Mouse (Mus musculus) E14TG2a.4 (cell line): ENCODE measurements around the gene Dnah7b.
"Not testable (repeated sequence)": the region's sequence is repeated elsewhere in the genome, so short reads cannot be mapped to it uniquely, and the experiment has no call there.

Source experiments
- H3K27me3 ChIP-seq: 2 replicates; pipeline ENCODE4 v1.6.1; 2014; ENCODE audit warnings: low read length, control low read depth; ENCODE audit not compliant: insufficient read depth
- H3K36me3 ChIP-seq: 2 replicates; pipeline ENCODE4 v1.6.1; 2014; ENCODE audit warnings: low read length, control low read depth; ENCODE audit not compliant: insufficient read depth
- H3K4me1 ChIP-seq: replicated peaks from 2 replicates; pipeline ENCODE4 v1.6.1; 2014; ENCODE audit warnings: low read depth, low read length, control low read depth
- H3K4me3 ChIP-seq: replicated peaks from 2 replicates; pipeline ENCODE4 v1.5.1; 2014; ENCODE audit warnings: mild to moderate bottlenecking, low read length
- H3K9me3 ChIP-seq: 2 replicates; pipeline ENCODE4 v1.6.1; 2014; ENCODE audit warnings: low read length, control low read depth
- CTCF ChIP-seq: conservative IDR thresholded peaks from 2 replicates; pipeline ENCODE4 v1.5.1; 2014; ENCODE audit warnings: low read length
- NANOG ChIP-seq: IDR thresholded peaks from 2 replicates; pipeline ENCODE4 v1.6.1; 2014; ENCODE audit warnings: borderline replicate concordance, low read length, mixed read lengths
- POU5F1 ChIP-seq: IDR thresholded peaks from 2 replicates; pipeline ENCODE4 v1.6.1; 2014; ENCODE audit warnings: low read length, borderline replicate concordance

Dnah7b gene

GRCm38 (mm10) chr1:46394681-46395297 lies 328.7 kb downstream of the Dnah7b start:
- not testable (repeated sequence) for H3K4me3 ChIP-seq, H3K27me3 ChIP-seq, H3K4me1 ChIP-seq, H3K36me3 ChIP-seq
- peaks cover 60% of the 10 kb centered on the region for H3K9me3 ChIP-seq

GRCm38 (mm10) chr1:46408324-46409115 lies 342.4 kb downstream of the Dnah7b start:
- peaks cover 8% of the 10 kb centered on the region; the same call in 1 of the 2 replicates for H3K9me3 ChIP-seq
- H3K4me1 ChIP-seq = no peaks in the 10 kb centered on the region
- H3K36me3 ChIP-seq = no peaks in the 10 kb centered on the region
- no peak overlapping the region for H3K4me3 ChIP-seq
- H3K27me3 ChIP-seq = no peaks in the 10 kb centered on the region
- no peak for TF ChIP-seq POU5F1
- TF ChIP-seq CTCF = no peak
- TF ChIP-seq NANOG = no peak

GRCm38 (mm10) chr1:46414798-46415197 lies 348.7 kb downstream of the Dnah7b start:
- H3K36me3 ChIP-seq, H3K4me1 ChIP-seq, H3K4me3 ChIP-seq, H3K27me3 ChIP-seq, H3K9me3 ChIP-seq: not testable (repeated sequence)

GRCm38 (mm10) chr1:46416946-46417345 lies 350.8 kb downstream of the Dnah7b start:
- not testable (repeated sequence) for H3K9me3 ChIP-seq, H3K4me1 ChIP-seq, H3K27me3 ChIP-seq, H3K36me3 ChIP-seq, H3K4me3 ChIP-seq
- TF ChIP-seq CTCF = peak; percentile 41

GRCm38 (mm10) chr1:46418966-46419365 lies 352.9 kb downstream of the Dnah7b start:
- not testable (repeated sequence) for H3K4me3 ChIP-seq, H3K4me1 ChIP-seq, H3K27me3 ChIP-seq, H3K9me3 ChIP-seq, H3K36me3 ChIP-seq
